Mouse (Mus musculus): ENCODE data around the gene Siah2. TPM values are rescaled to one million over a fixed set of nuclear protein-coding genes. Genes with fewer than 3 reads are reported as not detected.

Siah2 gene
- polyA plus RNA-seq, 2 experiments, result 7.5 to 12.2 TPM

DNA sequence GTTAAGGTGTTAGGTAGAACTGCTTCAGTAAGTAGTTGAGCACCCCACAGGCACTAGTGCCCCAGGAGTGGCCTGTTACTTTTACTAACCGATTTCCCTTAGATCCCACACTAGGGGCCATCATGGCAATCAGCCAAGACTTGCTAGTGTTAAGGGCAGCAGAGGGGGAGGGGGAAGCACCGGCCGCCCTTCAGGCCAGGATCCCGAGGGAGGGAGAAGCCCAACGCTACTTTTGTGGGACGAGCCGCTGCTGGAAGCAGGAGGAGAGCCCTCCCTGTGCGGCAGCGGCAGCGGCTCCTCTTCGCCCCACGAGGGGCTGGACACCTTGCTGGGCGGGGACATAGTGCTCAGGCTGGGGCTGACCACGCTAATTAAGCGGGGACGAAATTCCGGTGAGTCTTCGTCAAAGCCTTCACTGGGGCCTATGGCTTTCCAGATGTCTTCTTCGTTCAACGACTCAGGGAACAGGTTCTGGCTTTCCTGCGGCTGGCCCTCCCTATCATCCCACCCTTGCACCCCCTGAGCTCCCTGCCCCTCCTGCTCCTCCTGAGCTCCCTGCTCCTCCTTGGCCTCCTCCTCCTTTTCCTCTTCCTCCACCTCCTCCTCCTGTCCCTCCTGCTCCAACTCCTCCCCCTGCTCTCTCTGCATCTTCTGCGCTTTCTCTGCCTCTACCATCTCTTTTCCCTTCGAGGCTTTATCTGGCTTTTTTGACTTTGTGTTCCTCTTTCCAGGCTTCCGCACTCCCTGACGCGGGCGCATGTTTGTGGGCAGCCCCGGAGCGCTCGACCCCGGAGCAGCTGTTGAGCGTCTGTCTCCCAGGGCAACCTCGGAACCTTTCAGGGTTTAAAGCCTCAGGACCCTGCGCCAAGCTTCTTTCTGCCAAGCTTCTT, 55.5 kb downstream of the Siah2 start, which contains the start of gene Erich6:
Gene Erich6 (minus strand): TSS at position 802 of the 890 bp plus-strand sequence.
- DNase-seq (ENCODE audit: low spot score) (peak; percentile 41), ATAC-seq (ENCODE audit: low FRiP score, low read depth) (peak; percentile 82)
- no peak within 1 kb of the TSS for H3K27ac ChIP-seq (replicated peaks; ENCODE audit: low read depth, low read length)
- no peaks in the 10 kb centered on the region for H3K9me3 ChIP-seq (ENCODE audit: control insufficient read depth, low read length)
- TF ChIP-seq POLR2A (IDR thresholded peaks at IDR 0.05; ENCODE audit: borderline replicate concordance, extremely low read depth, insufficient read depth, insufficient read length), result no peak
- H3K36me3 ChIP-seq (ENCODE audit: control insufficient read depth, insufficient read depth, low read length), result no peaks in the 10 kb centered on the region
- no peaks in the 10 kb centered on the region for H3K27me3 ChIP-seq (ENCODE audit: control insufficient read depth, insufficient read depth, low read length)
- WGBS, result under 1% methylated on average over 33 of the region's 34 CpGs
- H3K4me1 ChIP-seq (ENCODE audit: control insufficient read depth, insufficient read depth, low read length), result no peaks in the 10 kb centered on the region
- H3K9ac ChIP-seq (ENCODE audit: low read depth, low read length, severe bottlenecking), result peak within 1 kb of the TSS; percentile 65
- H3K4me3 ChIP-seq (replicated peaks; ENCODE audit: low read length), result peak within 1 kb of the TSS; percentile 48
- peak within 1 kb of the TSS; percentile 94 for H3K4me2 ChIP-seq (replicated peaks; ENCODE audit: low read depth, low read length, severe bottlenecking)

DNA sequence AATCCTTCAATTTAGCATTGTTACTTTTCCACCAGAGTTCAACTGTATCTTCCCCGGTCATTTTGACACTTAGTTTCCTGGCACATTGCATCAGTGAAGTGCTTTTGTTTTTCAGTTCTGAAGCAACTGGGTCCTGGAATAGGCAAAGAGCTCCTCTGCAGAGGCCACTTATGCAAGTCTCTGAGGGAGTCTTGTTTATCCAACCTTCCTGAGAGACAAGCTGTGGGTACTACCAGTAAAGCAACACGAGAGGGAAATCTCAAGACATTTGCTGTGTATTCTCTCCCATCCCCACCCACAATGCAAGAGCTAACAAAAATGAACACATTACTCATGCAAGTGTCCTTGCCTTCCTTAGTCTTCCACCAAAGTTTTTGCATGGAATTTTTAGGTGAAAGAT, 60.5 kb downstream of the Siah2 start:
- no peak overlapping the region for H3K27ac ChIP-seq (replicated peaks; ENCODE audit: low read depth, low read length)
- ATAC-seq (ENCODE audit: low FRiP score, low read depth) (no peak), DNase-seq (ENCODE audit: low spot score) (no peak)
- no peaks in the 10 kb centered on the region for H3K27me3 ChIP-seq (ENCODE audit: control insufficient read depth, insufficient read depth, low read length)
- no peak for TF ChIP-seq POLR2A (IDR thresholded peaks at IDR 0.05; ENCODE audit: borderline replicate concordance, extremely low read depth, insufficient read depth, insufficient read length)
- H3K4me1 ChIP-seq (ENCODE audit: control insufficient read depth, insufficient read depth, low read length), result no peaks in the 10 kb centered on the region
- no peaks in the 10 kb centered on the region for H3K9me3 ChIP-seq (ENCODE audit: control insufficient read depth, low read length)
- no peak overlapping the region for H3K4me3 ChIP-seq (replicated peaks; ENCODE audit: low read length)
- H3K36me3 ChIP-seq (ENCODE audit: control insufficient read depth, insufficient read depth, low read length), result no peaks in the 10 kb centered on the region
- H3K9ac ChIP-seq (ENCODE audit: low read depth, low read length, severe bottlenecking), result no peak overlapping the region
- no peak overlapping the region for H3K4me2 ChIP-seq (replicated peaks; ENCODE audit: low read depth, low read length, severe bottlenecking)
- 77% methylated on average over 2 of the region's 2 CpGs for WGBS

DNA sequence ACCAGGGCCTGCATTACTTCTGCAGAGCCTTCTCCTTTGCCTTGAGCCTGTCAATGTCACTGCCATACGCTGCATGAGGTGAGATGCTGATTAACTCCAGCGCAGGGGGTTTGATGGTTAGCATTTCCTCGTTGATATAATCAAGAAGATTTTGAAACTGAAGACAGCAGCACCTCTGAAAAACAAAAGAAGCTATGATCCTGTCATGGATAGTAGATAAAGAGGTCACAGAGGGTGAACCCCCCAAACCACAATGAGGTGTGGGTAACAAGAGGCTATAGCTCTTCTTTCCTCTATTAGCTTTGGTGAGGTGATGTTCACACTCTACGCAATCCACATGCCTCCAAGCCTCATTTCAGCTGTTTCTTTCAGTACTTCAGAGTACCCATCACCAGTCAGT, 67.2 kb downstream of the Siah2 start:
- TF ChIP-seq POLR2A (IDR thresholded peaks at IDR 0.05; ENCODE audit: borderline replicate concordance, extremely low read depth, insufficient read depth, insufficient read length), result no peak
- ATAC-seq (ENCODE audit: low FRiP score, low read depth) (no peak), DNase-seq (ENCODE audit: low spot score) (no peak)
- Histone ChIP-seq H3K27me3 (ENCODE audit: control insufficient read depth, insufficient read depth, low read length) (no peaks in the 10 kb centered on the region), H3K36me3 (ENCODE audit: control insufficient read depth, insufficient read depth, low read length) (no peaks in the 10 kb centered on the region), H3K4me3 (replicated peaks; ENCODE audit: low read length) (no peak overlapping the region), H3K4me2 (replicated peaks; ENCODE audit: low read depth, low read length, severe bottlenecking) (no peak overlapping the region), H3K9ac (ENCODE audit: low read depth, low read length, severe bottlenecking) (no peak overlapping the region), H3K9me3 (ENCODE audit: control insufficient read depth, low read length) (no peaks in the 10 kb centered on the region), H3K27ac (replicated peaks; ENCODE audit: low read depth, low read length) (no peak overlapping the region), H3K4me1 (ENCODE audit: control insufficient read depth, insufficient read depth, low read length) (no peaks in the 10 kb centered on the region)
- 82% methylated on average over 4 of the region's 4 CpGs for WGBS

Other genes with a start within 250 kb of the Siah2 start
- gene Eif2a, start 166.6 kb downstream of the Siah2 start, polyA plus RNA-seq (2012; rRNA removed), result 49.7 and 52.2 TPM in 2 replicates
- 52.8 and 55.8 TPM in 2 replicates for gene Eif2a, start 166.6 kb downstream of the Siah2 start, polyA plus RNA-seq (2014; fragmentation: Nextera tagmentation; extraction: Ambion mirVana)
- 63.8 and 65.7 TPM in 2 replicates for gene Serp1, start 166.5 kb downstream of the Siah2 start, polyA plus RNA-seq (2012; rRNA removed)
- 168 and 177 TPM in 2 replicates for gene Serp1, start 166.5 kb downstream of the Siah2 start, polyA plus RNA-seq (2014; fragmentation: Nextera tagmentation; extraction: Ambion mirVana)
- gene Selenot, start 115.8 kb downstream of the Siah2 start, polyA plus RNA-seq (2012; rRNA removed), result 35.2 and 37.6 TPM in 2 replicates
- 18.3 and 21.1 TPM in 2 replicates for gene Selenot, start 115.8 kb downstream of the Siah2 start, polyA plus RNA-seq (2014; fragmentation: Nextera tagmentation; extraction: Ambion mirVana)
- gene Erich6, start 55.2 kb downstream of the Siah2 start, polyA plus RNA-seq (2012; rRNA removed), result 0.09 and 0.21 TPM in 2 replicates
- not detected in 2 replicates for gene Erich6, start 55.2 kb downstream of the Siah2 start, polyA plus RNA-seq (2014; fragmentation: Nextera tagmentation; extraction: Ambion mirVana)
- 0.04 and 0.13 TPM in 2 replicates for gene Mindy4b-ps, start 129.9 kb upstream of the Siah2 start, polyA plus RNA-seq (2012; rRNA removed)
- not detected in 2 replicates for gene Mindy4b-ps, start 129.9 kb upstream of the Siah2 start, polyA plus RNA-seq (2014; fragmentation: Nextera tagmentation; extraction: Ambion mirVana)
- 0.08 and 0.23 TPM in 2 replicates for gene Clrn1, start 192.9 kb upstream of the Siah2 start, polyA plus RNA-seq (2012; rRNA removed)
- 0.21 and 0.44 TPM in 2 replicates for gene Clrn1, start 192.9 kb upstream of the Siah2 start, polyA plus RNA-seq (2014; fragmentation: Nextera tagmentation; extraction: Ambion mirVana)